Mouse (Mus musculus) myocyte (in vitro differentiated cells): ENCODE results near the gene Arid5b. TPM values are rescaled to one million over a fixed set of nuclear protein-coding genes. Genes with fewer than 3 reads are reported as not detected.

ENCODE experiments used
- H3K27me3 ChIP-seq: one replicate; pipeline ENCODE4 v1.6.1; 2011; ENCODE audit not compliant: control insufficient read depth, insufficient read depth, insufficient read length
- H3K36me3 ChIP-seq: one replicate; pipeline ENCODE4 v1.6.1; 2011; ENCODE audit not compliant: control insufficient read depth, insufficient read depth
- H3K4me2 ChIP-seq: one replicate; pipeline ENCODE4 v1.6.1; 2011; ENCODE audit warnings: low read depth, control low read depth
- H3K4me3 ChIP-seq: one replicate; pipeline ENCODE4 v1.5.1; 2011; ENCODE audit warnings: mild to moderate bottlenecking, control low read depth, moderate library complexity
- H3K79me2 ChIP-seq: one replicate; pipeline ENCODE4 v1.6.1; 2011; ENCODE audit not compliant: control insufficient read depth, insufficient read depth
- H3ac ChIP-seq: one replicate; pipeline ENCODE4 v1.6.1; 2011; ENCODE audit not compliant: control insufficient read depth, insufficient read length
- CEBPB ChIP-seq: IDR thresholded peaks from 2 replicates; pipeline ENCODE4 v1.6.1; 2011; ENCODE audit warnings: mild to moderate bottlenecking, moderate library complexity; ENCODE audit not compliant: poor library complexity, insufficient read depth, severe bottlenecking
- E2F4 ChIP-seq: IDR thresholded peaks from one replicate; pipeline ENCODE4 v1.6.1; 2011; ENCODE audit warnings: mild to moderate bottlenecking, control low read depth, moderate library complexity; ENCODE audit not compliant: insufficient read depth
- MAX ChIP-seq: IDR thresholded peaks from one replicate; pipeline ENCODE4 v1.6.1; 2011; ENCODE audit warnings: low read depth, mild to moderate bottlenecking, control low read depth
- MYOD1 ChIP-seq, 3 experiments: IDR thresholded peaks; one replicate each; pipeline ENCODE4 v1.6.1; 2011; ENCODE audit warnings: control low read depth in 2 of 3, low read depth in 2 of 3, mild to moderate bottlenecking in 2 of 3, moderate library complexity in 1 of 3; ENCODE audit not compliant: insufficient read length in 2 of 3, control insufficient read depth in 1 of 3
- MYOG ChIP-seq, 3 experiments: IDR thresholded peaks; one replicate each; pipeline ENCODE4 v1.6.1; 2011; ENCODE audit warnings: control low read depth in 2 of 3, low read depth in 2 of 3, mild to moderate bottlenecking in 2 of 3; ENCODE audit not compliant: insufficient read length in 2 of 3, control insufficient read depth in 1 of 3, insufficient read depth in 1 of 3
- POLR2A ChIP-seq: IDR thresholded peaks from one replicate; pipeline ENCODE4 v1.6.1; 2011; ENCODE audit warnings: low read depth, mild to moderate bottlenecking, control low read depth, moderate library complexity; ENCODE audit not compliant: insufficient read length
- POLR2AphosphoS2 ChIP-seq: IDR thresholded peaks from one replicate; pipeline ENCODE4 v1.6.1; 2011; ENCODE audit warnings: low read depth, control low read depth; ENCODE audit not compliant: insufficient read length
- REST ChIP-seq: IDR thresholded peaks from one replicate; pipeline ENCODE4 v1.6.1; 2011; ENCODE audit warnings: mild to moderate bottlenecking, control low read depth, moderate library complexity; ENCODE audit not compliant: insufficient read depth, insufficient read length
- SRF ChIP-seq: IDR thresholded peaks from one replicate; pipeline ENCODE4 v1.6.1; 2011; ENCODE audit warnings: low read depth; ENCODE audit not compliant: control insufficient read depth, insufficient read length
- TCF12 ChIP-seq: IDR thresholded peaks from one replicate; pipeline ENCODE4 v1.6.1; 2011; ENCODE audit warnings: mild to moderate bottlenecking, control low read depth; ENCODE audit not compliant: poor library complexity, insufficient read depth, severe bottlenecking
- TCF3 ChIP-seq: IDR thresholded peaks from one replicate; pipeline ENCODE4 v1.6.1; 2011; ENCODE audit warnings: low read depth, control low read depth; ENCODE audit not compliant: insufficient read length
- USF1 ChIP-seq: IDR thresholded peaks from one replicate; pipeline ENCODE4 v1.6.1; 2011; ENCODE audit warnings: low read depth, mild to moderate bottlenecking, control low read depth, moderate library complexity
- polyA plus RNA-seq: library from polyadenylated mRNA; unstranded; fragments of >200 nt; fragmentation: generic; extraction: Trizol; gene quantifications from one replicate; pipeline ENCODE4 v1.2.1, GENCODE M21; 2012; ENCODE audit warnings: missing spikeins

Arid5b gene
- polyA plus RNA-seq, 1 experiment, result 7.7 TPM

- Histone ChIP-seq H3K4me2 (no peak overlapping the region), H3ac (no peak overlapping the region), H3K79me2 (no peaks in the 10 kb centered on the region), H3K4me3 (no peak overlapping the region), H3K36me3 (no peaks in the 10 kb centered on the region), H3K27me3 (no peaks in the 10 kb centered on the region)
- no peak for TF ChIP-seq TCF3
- no peak for TF ChIP-seq MYOG (IDR thresholded peaks at IDR 0.05; ENCODE audit: control insufficient read depth in 1 of 3, insufficient read depth in 1 of 3, insufficient read length in 2 of 3, low read depth in 2 of 3)
- TF ChIP-seq USF1, result no peak
- no peak for TF ChIP-seq CEBPB
- no peak for TF ChIP-seq POLR2A
- TF ChIP-seq E2F4, result no peak
- no peak for TF ChIP-seq MYOD1 (IDR thresholded peaks at IDR 0.05; ENCODE audit: control insufficient read depth in 1 of 3, insufficient read length in 2 of 3, low read depth in 2 of 3)
- TF ChIP-seq SRF, result no peak
- no peak for TF ChIP-seq MAX
- no peak for TF ChIP-seq REST
- TF ChIP-seq POLR2AphosphoS2, result no peak
- TF ChIP-seq TCF12, result no peak
Observed at GRCm38 (mm10) chr10:68087722-68088121, 190.8 kb downstream of the Arid5b start.

DNA sequence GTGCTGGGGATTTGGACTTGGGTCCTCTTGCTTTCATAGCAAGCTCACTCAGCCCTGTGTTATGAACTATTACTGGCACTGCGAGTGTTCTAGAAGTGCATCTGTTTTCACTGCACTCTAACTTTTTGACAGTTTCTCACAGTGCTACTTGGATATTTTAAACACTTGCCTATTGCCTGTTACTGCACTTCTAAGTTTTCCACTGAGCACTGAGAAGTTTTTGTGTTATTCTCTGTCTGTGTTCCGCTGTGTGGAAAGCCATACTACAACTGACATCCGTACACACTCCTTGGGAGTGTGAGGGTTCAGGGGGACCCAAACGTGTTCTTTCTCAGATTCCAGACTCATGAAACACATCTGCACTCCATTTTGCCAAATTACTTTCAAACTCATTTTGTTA is 191.6 kb downstream of the Arid5b start:
- TF ChIP-seq POLR2AphosphoS2 (no peak), MAX (no peak), CEBPB (no peak), SRF (no peak), USF1 (no peak)
- no peaks in the 10 kb centered on the region for H3K36me3 ChIP-seq
- no peaks in the 10 kb centered on the region for H3K79me2 ChIP-seq
- no peak overlapping the region for H3ac ChIP-seq
- no peaks in the 10 kb centered on the region for H3K27me3 ChIP-seq
- H3K4me2 ChIP-seq, result no peak overlapping the region
- H3K4me3 ChIP-seq, result no peak overlapping the region

- H3K4me3 ChIP-seq, result no peak overlapping the region
Observed at GRCm38 (mm10) chr10:68085574-68085973, 193.0 kb downstream of the Arid5b start.

GRCm38 (mm10) chr10:68081712-68082111 is 196.8 kb downstream of the Arid5b start:
- no peak overlapping the region for H3K4me3 ChIP-seq
- H3K36me3 ChIP-seq, result no peaks in the 10 kb centered on the region
- no peaks in the 10 kb centered on the region for H3K79me2 ChIP-seq
- H3K4me2 ChIP-seq, result no peak overlapping the region
- no peaks in the 10 kb centered on the region for H3K27me3 ChIP-seq
- TF ChIP-seq TCF12, result no peak
- TF ChIP-seq POLR2AphosphoS2, result no peak
- no peak for TF ChIP-seq E2F4
- no peak for TF ChIP-seq CEBPB
- no peak for TF ChIP-seq SRF
- TF ChIP-seq MAX, result no peak
- TF ChIP-seq REST, result no peak
- no peak for TF ChIP-seq MYOD1 (IDR thresholded peaks at IDR 0.05; ENCODE audit: control insufficient read depth in 1 of 3, insufficient read length in 2 of 3, low read depth in 2 of 3)
- TF ChIP-seq MYOG (IDR thresholded peaks at IDR 0.05; ENCODE audit: control insufficient read depth in 1 of 3, insufficient read depth in 1 of 3, insufficient read length in 2 of 3, low read depth in 2 of 3), result no peak
- TF ChIP-seq USF1, result no peak
- TF ChIP-seq POLR2A, result no peak
- no peak for TF ChIP-seq TCF3
- H3ac ChIP-seq, result no peak overlapping the region

More at GRCm38 (mm10) chr10:68085574-68085973, 193.0 kb downstream of the Arid5b start:
- no peaks in the 10 kb centered on the region for H3K79me2 ChIP-seq
- H3K4me2 ChIP-seq, result no peak overlapping the region
- TF ChIP-seq POLR2AphosphoS2 (no peak), TCF12 (no peak), MYOG (IDR thresholded peaks at IDR 0.05; ENCODE audit: control insufficient read depth in 1 of 3, insufficient read depth in 1 of 3, insufficient read length in 2 of 3, low read depth in 2 of 3) (no peak), USF1 (no peak), MYOD1 (IDR thresholded peaks at IDR 0.05; ENCODE audit: control insufficient read depth in 1 of 3, insufficient read length in 2 of 3, low read depth in 2 of 3) (no peak), E2F4 (no peak)
- H3ac ChIP-seq, result no peak overlapping the region
- H3K27me3 ChIP-seq, result no peaks in the 10 kb centered on the region
- H3K36me3 ChIP-seq, result no peaks in the 10 kb centered on the region

DNA sequence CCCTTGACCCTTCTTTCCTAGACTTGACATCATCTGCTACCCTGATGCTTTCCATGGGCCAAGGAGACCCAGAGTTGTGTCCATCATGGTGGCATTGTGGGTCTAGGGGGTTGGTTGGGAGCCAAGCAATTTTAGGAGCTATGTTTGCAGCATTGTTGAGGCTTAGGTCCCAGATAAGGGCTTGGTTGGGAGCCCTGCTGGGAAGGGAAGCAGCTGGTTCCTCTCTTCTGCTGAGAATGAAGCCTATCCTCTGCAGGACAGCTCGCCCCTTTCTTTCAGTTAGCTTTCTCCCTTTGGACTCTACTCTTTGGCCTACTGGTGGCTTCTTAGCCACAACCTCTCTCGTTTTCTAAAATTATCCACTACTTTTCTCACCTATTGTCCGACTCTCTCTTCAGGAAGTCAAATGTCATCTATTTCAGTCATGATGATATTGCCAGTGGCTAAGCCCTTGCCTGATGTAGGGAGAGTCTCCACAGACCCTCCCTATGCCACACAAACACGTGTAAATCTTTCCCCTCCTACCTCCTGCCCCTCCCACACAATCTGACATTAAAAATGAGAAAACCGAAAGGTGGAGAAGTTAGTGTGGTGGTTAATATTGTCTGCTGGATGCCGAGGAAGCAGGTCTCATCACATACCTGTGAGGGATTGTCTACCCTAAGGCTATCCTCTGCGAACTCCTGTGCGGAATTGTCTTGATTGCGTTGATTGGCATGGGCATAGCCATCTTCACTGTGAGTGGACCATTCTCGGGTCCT is 198.4 kb downstream of the Arid5b start:
- Histone ChIP-seq H3K79me2 (no peaks in the 10 kb centered on the region), H3ac (no peak overlapping the region), H3K4me3 (no peak overlapping the region), H3K4me2 (no peak overlapping the region), H3K36me3 (no peaks in the 10 kb centered on the region), H3K27me3 (no peaks in the 10 kb centered on the region)
- no peak for TF ChIP-seq TCF3
- TF ChIP-seq MYOD1 (IDR thresholded peaks at IDR 0.05; ENCODE audit: control insufficient read depth in 1 of 3, insufficient read length in 2 of 3, low read depth in 2 of 3), result no peak
- TF ChIP-seq TCF12, result no peak
- no peak for TF ChIP-seq E2F4
- TF ChIP-seq CEBPB, result no peak
- TF ChIP-seq USF1, result no peak
- TF ChIP-seq POLR2AphosphoS2, result no peak
- TF ChIP-seq MYOG (IDR thresholded peaks at IDR 0.05; ENCODE audit: control insufficient read depth in 1 of 3, insufficient read depth in 1 of 3, insufficient read length in 2 of 3, low read depth in 2 of 3), result no peak
- no peak for TF ChIP-seq MAX
- no peak for TF ChIP-seq REST
